Mouse (Mus musculus) frontal cortex, postnatal 25 days (tissue): Measurements from ENCODE around the gene Rfng.
"Not testable (repeated sequence)": the region's sequence is repeated elsewhere in the genome, so short reads cannot be mapped to it uniquely, and the experiment has no call there.

Experiments
- DNase-seq, 2 experiments: peaks; one replicate each; pipeline ENCODE4 v3.0.0; 2022; ENCODE audit warnings: low spot score in 2 of 2

Gene Rfng

GRCm38 (mm10) chr11:120812068-120812467, 28.1 kb upstream of the Rfng start:
- no peak for DNase-seq

- no peak for DNase-seq
These were observed 24.0 kb upstream of the Rfng start for GRCm38 (mm10) chr11:120808010-120808409.

- no peak for DNase-seq
These were observed 21.6 kb upstream of the Rfng start for GRCm38 (mm10) chr11:120805375-120806298.

- DNase-seq: no peak
These were observed 20.8 kb upstream of the Rfng start for GRCm38 (mm10) chr11:120804769-120805168.

GRCm38 (mm10) chr11:120804274-120804673, 20.3 kb upstream of the Rfng start:
- DNase-seq: no peak

- peak; percentile 66 to 84 for DNase-seq
These were observed 16.3 kb upstream of the Rfng start for GRCm38 (mm10) chr11:120800061-120800904.

GRCm38 (mm10) chr11:120799316-120799890, 15.4 kb upstream of the Rfng start:
- no peak for DNase-seq

GRCm38 (mm10) chr11:120798244-120798643, 14.2 kb upstream of the Rfng start:
- DNase-seq: no peak

- no peak for DNase-seq
These were observed 12.6 kb upstream of the Rfng start for GRCm38 (mm10) chr11:120796614-120796946.

- peak; percentile 98 to 99 for DNase-seq
These were observed 12.0 kb upstream of the Rfng start, which contains the start of gene Dus1l for GRCm38 (mm10) chr11:120795756-120796613. Gene Dus1l (minus strand): TSS chr11:120796403.

- no peak for DNase-seq
These were observed 8.6 kb upstream of the Rfng start for GRCm38 (mm10) chr11:120792652-120793051.

- no peak for DNase-seq
These were observed 5.8 kb upstream of the Rfng start for GRCm38 (mm10) chr11:120789810-120790209.

GRCm38 (mm10) chr11:120789355-120789754, 5.3 kb upstream of the Rfng start:
- no peak for DNase-seq

- not testable (repeated sequence) for DNase-seq
These were observed 4.5 kb upstream of the Rfng start for GRCm38 (mm10) chr11:120788460-120788859.

GRCm38 (mm10) chr11:120785145-120785544, 1.1 kb upstream of the Rfng start:
- DNase-seq: no peak

- DNase-seq: no peak
These were observed 462 bp downstream of the Rfng start for GRCm38 (mm10) chr11:120783426-120784063.

- not testable (repeated sequence) for DNase-seq
These were observed 2.6 kb downstream of the Rfng start for GRCm38 (mm10) chr11:120781361-120781760.

- no peak for DNase-seq
These were observed 4.1 kb downstream of the Rfng start for GRCm38 (mm10) chr11:120779876-120780275.

- DNase-seq: no peak
These were observed 6.9 kb downstream of the Rfng start for GRCm38 (mm10) chr11:120777123-120777522.

- peak; percentile 96 for DNase-seq
These were observed 8.1 kb downstream of the Rfng start for GRCm38 (mm10) chr11:120775774-120776469.
